Mouse (Mus musculus): Measurements from ENCODE around the gene Cdc6. TPM values are rescaled to one million over a fixed set of nuclear protein-coding genes. Genes with fewer than 3 reads are reported as not detected.
A peak's percentile ranks its signal among the peaks of the same experiment; 100 is the strongest.

Gene Cdc6
- total and polyA plus RNA-seq, 3 experiments = 0.13 to 0.32 (median 0.14) TPM

GRCm38 (mm10) chr11:98968079-98968478 lies 60.5 kb downstream of the Cdc6 start:
- WGBS = 53% methylated on average over 15 of the region's 16 CpGs
- peaks cover 2% of the 10 kb centered on the region for H3K36me3 ChIP-seq (ENCODE audit: control insufficient read depth, insufficient read depth, low read length)
- no peak overlapping the region for H3K9ac ChIP-seq (ENCODE audit: low read depth, low read length)
- H3K79me2 ChIP-seq (replicated peaks; ENCODE audit: control insufficient read depth, insufficient read depth, low read length) = no peaks in the 10 kb centered on the region
- peak in 1 of 2 experiments; percentile 22 for DNase-seq
- TF ChIP-seq EP300 (IDR thresholded peaks at IDR 0.05; ENCODE audit: insufficient read depth, low read depth, low read length) (no peak), POLR2A (IDR thresholded peaks at IDR 0.05; ENCODE audit: insufficient read depth, low read depth, low read length) (no peak), CTCF (IDR thresholded peaks at IDR 0.05) (no peak)
- no peak overlapping the region for H3K4me3 ChIP-seq
- H3K27ac ChIP-seq = no peak overlapping the region
- H3K4me1 ChIP-seq (ENCODE audit: control insufficient read depth, insufficient read depth, low read length) = peaks cover 32% of the 10 kb centered on the region
- H3K27me3 ChIP-seq (ENCODE audit: control insufficient read depth, insufficient read depth, low read length) = no peaks in the 10 kb centered on the region
- intact Hi-C loops (cut with DNase I) = no loop called here

- Histone ChIP-seq H3K9ac (ENCODE audit: low read depth, low read length) (no peak overlapping the region), H3K27ac (no peak overlapping the region), H3K79me2 (replicated peaks; ENCODE audit: control insufficient read depth, insufficient read depth, low read length) (no peaks in the 10 kb centered on the region), H3K36me3 (ENCODE audit: control insufficient read depth, insufficient read depth, low read length) (peaks cover 2% of the 10 kb centered on the region), H3K27me3 (ENCODE audit: control insufficient read depth, insufficient read depth, low read length) (no peaks in the 10 kb centered on the region), H3K4me1 (ENCODE audit: control insufficient read depth, insufficient read depth, low read length) (peaks cover 30% of the 10 kb centered on the region), H3K4me3 (no peak overlapping the region)
- WGBS = 38% methylated on average over 20 of the region's 20 CpGs
- TF ChIP-seq CTCF (IDR thresholded peaks at IDR 0.05) = no peak
- no peak for TF ChIP-seq EP300 (IDR thresholded peaks at IDR 0.05; ENCODE audit: insufficient read depth, low read depth, low read length)
- no peak for TF ChIP-seq POLR2A (IDR thresholded peaks at IDR 0.05; ENCODE audit: insufficient read depth, low read depth, low read length)
- peak in 1 of 2 experiments; percentile 26 for DNase-seq
- intact Hi-C loops (cut with DNase I) = no loop called here
These were observed 61.3 kb downstream of the Cdc6 start for GRCm38 (mm10) chr11:98968716-98969495.

GRCm38 (mm10) chr11:98969496-98969927 lies 61.9 kb downstream of the Cdc6 start:
- Histone ChIP-seq H3K79me2 (replicated peaks; ENCODE audit: control insufficient read depth, insufficient read depth, low read length) (no peaks in the 10 kb centered on the region), H3K27ac (no peak overlapping the region), H3K9ac (ENCODE audit: low read depth, low read length) (no peak overlapping the region), H3K4me1 (ENCODE audit: control insufficient read depth, insufficient read depth, low read length) (peaks cover 25% of the 10 kb centered on the region), H3K27me3 (ENCODE audit: control insufficient read depth, insufficient read depth, low read length) (no peaks in the 10 kb centered on the region), H3K4me3 (no peak overlapping the region), H3K36me3 (ENCODE audit: control insufficient read depth, insufficient read depth, low read length) (peaks cover 2% of the 10 kb centered on the region)
- intact Hi-C loops (cut with DNase I) = no loop called here
- WGBS = 52% methylated on average over 17 of the region's 17 CpGs
- TF ChIP-seq CTCF (IDR thresholded peaks at IDR 0.05) (no peak), POLR2A (IDR thresholded peaks at IDR 0.05; ENCODE audit: insufficient read depth, low read depth, low read length) (no peak), EP300 (IDR thresholded peaks at IDR 0.05; ENCODE audit: insufficient read depth, low read depth, low read length) (no peak)
- peak in 1 of 2 experiments; percentile 23 for DNase-seq

GRCm38 (mm10) chr11:98970191-98970925 lies 62.8 kb downstream of the Cdc6 start:
- peak in 1 of 2 experiments; percentile 25 for DNase-seq
- H3K27me3 ChIP-seq (ENCODE audit: control insufficient read depth, insufficient read depth, low read length) = no peaks in the 10 kb centered on the region
- no peak for TF ChIP-seq CTCF (IDR thresholded peaks at IDR 0.05)
- no peak for TF ChIP-seq POLR2A (IDR thresholded peaks at IDR 0.05; ENCODE audit: insufficient read depth, low read depth, low read length)
- TF ChIP-seq EP300 (IDR thresholded peaks at IDR 0.05; ENCODE audit: insufficient read depth, low read depth, low read length) = no peak
- peaks cover 2% of the 10 kb centered on the region for H3K36me3 ChIP-seq (ENCODE audit: control insufficient read depth, insufficient read depth, low read length)
- intact Hi-C loops (cut with DNase I) = loop anchor here (5.0 kb wide), 1 partner anchor 108 kb away; the partner anchor contains the start of gene Wipf2
- no peak overlapping the region for H3K4me3 ChIP-seq
- WGBS = 79% methylated on average over 29 of the region's 29 CpGs
- H3K27ac ChIP-seq = no peak overlapping the region
- H3K79me2 ChIP-seq (replicated peaks; ENCODE audit: control insufficient read depth, insufficient read depth, low read length) = no peaks in the 10 kb centered on the region
- H3K4me1 ChIP-seq (ENCODE audit: control insufficient read depth, insufficient read depth, low read length) = peaks cover 18% of the 10 kb centered on the region
- no peak overlapping the region for H3K9ac ChIP-seq (ENCODE audit: low read depth, low read length)

- peak in 1 of 2 experiments; percentile 71 for DNase-seq
- no peaks in the 10 kb centered on the region for H3K79me2 ChIP-seq (replicated peaks; ENCODE audit: control insufficient read depth, insufficient read depth, low read length)
- intact Hi-C loops (cut with DNase I) = loop anchor here (1.0 to 5.0 kb wide), 4 partner anchors 17 to 109 kb away; partner anchors contain the start of gene Wipf2
- peaks cover 2% of the 10 kb centered on the region for H3K36me3 ChIP-seq (ENCODE audit: control insufficient read depth, insufficient read depth, low read length)
- H3K9ac ChIP-seq (ENCODE audit: low read depth, low read length) = no peak overlapping the region
- H3K4me3 ChIP-seq = no peak overlapping the region
- TF ChIP-seq CTCF (IDR thresholded peaks at IDR 0.05) = no peak
- no peak for TF ChIP-seq EP300 (IDR thresholded peaks at IDR 0.05; ENCODE audit: insufficient read depth, low read depth, low read length)
- no peak for TF ChIP-seq POLR2A (IDR thresholded peaks at IDR 0.05; ENCODE audit: insufficient read depth, low read depth, low read length)
- WGBS = 61% methylated on average over 23 of the region's 23 CpGs
- no peak overlapping the region for H3K27ac ChIP-seq
- no peaks in the 10 kb centered on the region for H3K27me3 ChIP-seq (ENCODE audit: control insufficient read depth, insufficient read depth, low read length)
- H3K4me1 ChIP-seq (ENCODE audit: control insufficient read depth, insufficient read depth, low read length) = peaks cover 11% of the 10 kb centered on the region
These were observed 63.9 kb downstream of the Cdc6 start for GRCm38 (mm10) chr11:98971316-98972031.

All from heart, adult 2 months (tissue).